Mouse (Mus musculus) stomach, embryonic 14.5 days (tissue): Measurements from ENCODE around the gene Fam81a. TPM values are rescaled to one million over a fixed set of nuclear protein-coding genes. Genes with fewer than 3 reads are reported as not detected.

Source experiments
- ATAC-seq: fragments of 200-750 bp; cut with Nextera tagmentation; 2 replicates; pipeline ENCODE4 v1.8.0; 2017; ENCODE audit warnings: low read depth, moderate TSS enrichment; ENCODE audit not compliant: insufficient number of reproducible peaks, insufficient read depth, low FRiP score
- H3K27ac ChIP-seq: fragments of 300-500 bp; sonication (generic); 2 replicates; pipeline ENCODE4 v1.5.1; 2014; ENCODE audit warnings: mild to moderate bottlenecking, low read length, moderate library complexity, mixed read lengths
- H3K27me3 ChIP-seq: fragments of 300-500 bp; sonication (generic); 2 replicates; pipeline ENCODE4 v1.6.1; 2014; ENCODE audit warnings: low read length, control low read depth, mixed read lengths; ENCODE audit not compliant: control insufficient read depth, insufficient read depth
- H3K36me3 ChIP-seq: fragments of 300-500 bp; sonication (generic); 2 replicates; pipeline ENCODE4 v1.6.1; 2014; ENCODE audit warnings: mild to moderate bottlenecking, control low read depth, low read length, moderate library complexity, mixed read lengths; ENCODE audit not compliant: control insufficient read depth, insufficient read depth
- H3K4me1 ChIP-seq: fragments of 300-500 bp; sonication (generic); 2 replicates; pipeline ENCODE4 v1.6.1; 2014; ENCODE audit warnings: low read length, control low read depth, mixed read lengths; ENCODE audit not compliant: control insufficient read depth, insufficient read depth
- H3K4me2 ChIP-seq: fragments of 300-500 bp; sonication (generic); replicated peaks from 2 replicates; pipeline ENCODE4 v1.6.1; 2014; ENCODE audit warnings: low read depth, low read length, control low read depth
- H3K4me3 ChIP-seq: fragments of 300-500 bp; sonication (generic); 2 replicates; pipeline ENCODE4 v1.5.1; 2014; ENCODE audit warnings: low read depth, low read length, control low read depth
- H3K9ac ChIP-seq: fragments of 300-500 bp; sonication (generic); replicated peaks from 2 replicates; pipeline ENCODE4 v1.6.1; 2014; ENCODE audit warnings: low read depth, mild to moderate bottlenecking, control low read depth, low read length, moderate library complexity, mixed read lengths
- H3K9me3 ChIP-seq: fragments of 300-500 bp; sonication (generic); 2 replicates; pipeline ENCODE4 v1.6.1; 2016; ENCODE audit warnings: low read depth, low read length, control low read depth; ENCODE audit not compliant: control insufficient read depth
- WGBS: fragments of 180-500 bp; shearing (Covaris S2); extraction: QIAGEN DNeasy Blood & Tissue Kit; methylation state at CpG from one replicate; pipeline ENCODE4 v1.1.7; 2014; 5-methylcytosine and 5-hydroxymethylcytosine counted together
- polyA plus RNA-seq: library from polyadenylated mRNA; unstranded; fragments of >200 nt; fragmentation: Nextera tagmentation; extraction: Ambion mirVana; gene quantifications from 2 replicates; pipeline ENCODE4 v1.2.1, GENCODE M21; 2014

Gene Fam81a
- polyA plus RNA-seq, 1 experiment from 2014 or later = 4.6 TPM

DNA sequence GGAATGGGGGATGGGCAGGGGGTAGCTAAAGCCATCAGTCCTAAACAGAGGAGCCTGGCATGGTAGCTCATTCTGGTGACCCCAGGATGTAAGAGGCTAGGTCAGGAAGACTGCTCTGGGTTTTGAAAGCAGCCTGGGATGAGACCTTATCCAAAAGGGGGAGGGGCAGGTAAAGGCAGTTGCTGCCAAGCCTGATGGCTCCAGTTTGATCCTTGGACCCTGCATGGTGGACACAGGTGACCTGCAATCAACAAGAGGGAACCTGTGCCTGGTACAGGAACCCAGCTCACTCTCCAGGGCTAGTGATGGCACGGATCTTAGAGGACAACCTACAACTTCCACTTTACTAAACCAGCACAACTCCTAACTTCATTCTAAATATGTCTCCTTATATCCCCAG, 7.2 kb downstream of the Fam81a start:
- ATAC-seq = no peak
- H3K27ac ChIP-seq = no peak overlapping the region
- WGBS = 91% methylated on average over 1 of the region's 1 CpGs

DNA sequence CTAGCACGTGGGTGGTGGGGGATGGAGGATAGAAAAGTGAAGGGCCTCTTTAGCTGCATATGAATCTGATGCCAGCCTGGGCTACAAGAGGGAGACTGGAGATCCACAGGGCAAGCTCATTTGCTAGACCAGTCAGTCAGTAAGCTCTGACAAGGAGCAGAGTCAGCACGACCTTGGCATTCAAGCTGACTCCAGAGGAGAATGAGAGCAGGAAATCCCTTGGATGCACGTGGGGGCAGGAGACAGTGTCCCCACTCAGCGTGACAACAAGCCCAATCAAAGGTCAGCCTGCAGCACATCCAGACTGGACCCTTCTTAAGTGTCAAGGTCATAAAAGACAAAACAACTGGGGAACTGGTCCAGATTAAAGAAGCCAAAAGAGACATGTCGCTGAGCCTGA, 7.6 kb downstream of the Fam81a start:
- Histone ChIP-seq H3K9me3 (no peaks in the 10 kb centered on the region), H3K4me2 (no peak overlapping the region), H3K4me1 (no peaks in the 10 kb centered on the region), H3K4me3 (no peak overlapping the region), H3K36me3 (no peaks in the 10 kb centered on the region), H3K27me3 (no peaks in the 10 kb centered on the region), H3K9ac (no peak overlapping the region), H3K27ac (no peak overlapping the region)
- 65% methylated on average over 5 of the region's 5 CpGs for WGBS
- ATAC-seq = no peak

More for the DNA sequence above, 7.2 kb downstream of the Fam81a start:
- no peaks in the 10 kb centered on the region for H3K36me3 ChIP-seq
- H3K4me1 ChIP-seq = no peaks in the 10 kb centered on the region
- H3K9ac ChIP-seq = no peak overlapping the region
- H3K9me3 ChIP-seq = no peaks in the 10 kb centered on the region
- no peak overlapping the region for H3K4me2 ChIP-seq
- H3K27me3 ChIP-seq = no peaks in the 10 kb centered on the region
- no peak overlapping the region for H3K4me3 ChIP-seq

DNA sequence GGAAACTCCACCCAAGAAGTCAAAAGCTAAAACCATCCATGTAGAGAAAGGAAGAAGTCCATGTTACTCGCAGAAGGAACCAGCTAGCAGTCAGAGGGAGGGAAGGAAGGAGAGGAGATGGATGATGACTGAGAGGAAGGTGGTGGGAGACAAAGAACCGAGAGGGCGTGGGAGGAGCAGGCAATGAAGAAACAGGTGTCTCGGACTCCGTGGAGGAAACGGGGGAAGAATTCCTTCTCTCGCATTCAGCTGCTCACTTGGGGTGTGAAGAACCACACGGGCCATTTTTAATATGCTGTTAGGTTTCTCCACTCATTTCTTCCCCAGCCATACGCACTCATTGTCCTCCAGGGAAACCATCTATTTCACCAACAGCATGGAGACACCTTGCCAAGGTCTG, 8.1 kb downstream of the Fam81a start:
- 75% methylated on average over 9 of the region's 9 CpGs for whole genome bisulfite sequencing
- no peaks in the 10 kb centered on the region for H3K4me1 ChIP-seq

DNA sequence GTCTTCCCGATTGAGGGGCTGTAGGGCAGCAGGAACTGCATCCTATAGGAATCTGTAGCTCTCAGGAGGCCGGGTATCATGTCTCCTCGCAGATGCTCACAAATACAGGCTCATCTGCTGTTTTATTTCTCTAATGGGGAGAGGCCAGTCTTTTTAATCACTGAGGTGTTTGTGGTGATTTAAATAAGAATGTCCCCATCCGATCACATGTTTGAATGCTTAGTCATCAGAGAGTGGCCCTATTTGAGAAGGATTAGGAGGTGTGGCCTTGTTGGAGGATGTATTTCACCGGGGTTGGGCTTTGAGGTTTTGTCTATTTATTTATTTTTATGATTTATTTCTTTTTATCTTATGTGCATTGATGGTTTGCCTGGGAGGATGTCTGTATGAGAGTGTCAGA, 11.6 kb downstream of the Fam81a start:
- Histone ChIP-seq H3K9ac (no peak overlapping the region), H3K4me2 (no peak overlapping the region), H3K4me3 (no peak overlapping the region), H3K9me3 (no peaks in the 10 kb centered on the region), H3K36me3 (no peaks in the 10 kb centered on the region), H3K4me1 (no peaks in the 10 kb centered on the region), H3K27ac (no peak overlapping the region), H3K27me3 (no peaks in the 10 kb centered on the region)
- no peak for ATAC-seq
- 88% methylated on average over 5 of the region's 5 CpGs for WGBS

More for the DNA sequence above, 8.1 kb downstream of the Fam81a start:
- Histone ChIP-seq H3K27me3 (no peaks in the 10 kb centered on the region), H3K27ac (no peak overlapping the region), H3K9ac (no peak overlapping the region), H3K36me3 (no peaks in the 10 kb centered on the region), H3K4me3 (no peak overlapping the region), H3K9me3 (no peaks in the 10 kb centered on the region), H3K4me2 (no peak overlapping the region)
- no peak for ATAC-seq

DNA sequence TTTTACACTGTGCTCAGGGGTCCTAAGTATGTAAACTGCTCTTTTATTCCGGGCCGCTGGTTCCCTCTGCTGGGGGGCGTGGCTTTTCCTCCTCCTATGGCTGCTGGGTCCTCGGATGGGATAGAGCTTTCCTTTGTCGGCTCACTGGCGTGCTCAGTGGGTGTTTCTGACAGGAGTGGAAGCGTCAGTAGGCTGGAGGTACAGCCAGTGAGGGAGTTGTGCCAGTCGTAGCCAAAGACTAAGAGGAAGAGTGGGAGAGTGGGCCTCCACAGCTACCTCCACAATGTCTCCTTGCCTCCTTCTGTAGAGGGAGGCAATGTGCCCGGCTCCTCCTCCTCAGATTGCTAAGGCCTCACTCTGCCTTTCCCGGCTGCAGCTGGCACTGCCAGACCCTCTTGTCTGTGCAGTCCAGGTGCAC, 30.5 kb downstream of the Fam81a start:
- peak; percentile 42; the same call in 1 of the 2 replicates for ATAC-seq
- WGBS = 6% methylated on average over 10 of the region's 10 CpGs
- Histone ChIP-seq H3K27me3 (no peaks in the 10 kb centered on the region), H3K4me3 (no peak overlapping the region), H3K36me3 (no peaks in the 10 kb centered on the region), H3K9me3 (no peaks in the 10 kb centered on the region), H3K4me1 (0 out of 2 replicates have a peak, but pooled peaks cover 3% of the 10 kb centered on the region), H3K27ac (no peak overlapping the region), H3K9ac (no peak overlapping the region), H3K4me2 (peak overlapping the region; percentile 35)

DNA sequence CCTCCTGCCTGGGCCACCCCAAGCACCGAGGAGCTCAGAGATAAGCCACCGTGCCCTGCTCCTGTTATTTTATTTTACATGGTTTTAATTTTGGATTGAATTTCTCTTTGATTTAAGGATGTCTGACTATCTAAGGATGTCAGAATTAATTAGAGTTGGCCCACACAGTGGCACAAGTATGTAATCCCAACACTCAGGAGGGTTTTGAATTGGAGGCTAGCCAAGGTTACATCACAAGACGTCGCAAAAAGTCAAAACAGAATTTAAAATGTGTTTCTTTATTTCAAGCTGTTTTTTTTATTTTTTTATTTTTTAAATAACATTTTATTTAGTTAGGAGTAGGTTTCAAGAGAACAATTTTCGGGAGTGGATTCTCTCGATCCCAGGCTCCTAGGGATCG, 31.5 kb downstream of the Fam81a start:
- Histone ChIP-seq H3K4me2 (no peak overlapping the region), H3K9ac (no peak overlapping the region)

DNA sequence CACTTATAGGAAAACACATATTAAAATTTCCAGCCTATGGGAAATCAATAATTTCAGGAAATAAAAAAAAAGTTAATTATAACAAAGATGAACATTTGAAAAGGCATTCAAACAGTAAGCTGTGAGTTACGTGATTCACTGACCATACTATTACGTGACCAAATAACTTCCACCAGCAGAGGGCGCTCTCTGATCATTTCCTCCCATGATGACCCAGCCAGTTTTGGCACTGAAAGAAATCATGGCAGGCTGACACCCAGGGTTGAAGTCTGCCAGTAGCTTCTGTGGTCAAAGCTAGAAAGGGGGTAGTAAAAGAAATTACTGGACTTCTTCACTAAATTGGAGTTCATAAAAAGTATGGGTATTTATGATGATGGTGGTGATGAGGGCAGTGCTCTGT, 33.1 kb downstream of the Fam81a start:
- no peaks in the 10 kb centered on the region for H3K27me3 ChIP-seq
- no peak overlapping the region for H3K27ac ChIP-seq
- H3K4me2 ChIP-seq = no peak overlapping the region
- H3K4me1 ChIP-seq = 0 out of 2 replicates have a peak, but pooled peaks cover 8% of the 10 kb centered on the region
- WGBS = 16% methylated on average over 3 of the region's 3 CpGs
- H3K4me3 ChIP-seq = no peak overlapping the region
- no peak for ATAC-seq
- H3K36me3 ChIP-seq = no peaks in the 10 kb centered on the region
- no peak overlapping the region for H3K9ac ChIP-seq
- H3K9me3 ChIP-seq = no peaks in the 10 kb centered on the region

More for the DNA sequence above, 31.5 kb downstream of the Fam81a start:
- ATAC-seq = no peak
- H3K27ac ChIP-seq = no peak overlapping the region
- H3K4me1 ChIP-seq = 0 out of 2 replicates have a peak, but pooled peaks cover 8% of the 10 kb centered on the region
- H3K36me3 ChIP-seq = no peaks in the 10 kb centered on the region
- H3K9me3 ChIP-seq = no peaks in the 10 kb centered on the region
- H3K4me3 ChIP-seq = no peak overlapping the region
- 67% methylated on average over 7 of the region's 7 CpGs for WGBS
- no peaks in the 10 kb centered on the region for H3K27me3 ChIP-seq

DNA sequence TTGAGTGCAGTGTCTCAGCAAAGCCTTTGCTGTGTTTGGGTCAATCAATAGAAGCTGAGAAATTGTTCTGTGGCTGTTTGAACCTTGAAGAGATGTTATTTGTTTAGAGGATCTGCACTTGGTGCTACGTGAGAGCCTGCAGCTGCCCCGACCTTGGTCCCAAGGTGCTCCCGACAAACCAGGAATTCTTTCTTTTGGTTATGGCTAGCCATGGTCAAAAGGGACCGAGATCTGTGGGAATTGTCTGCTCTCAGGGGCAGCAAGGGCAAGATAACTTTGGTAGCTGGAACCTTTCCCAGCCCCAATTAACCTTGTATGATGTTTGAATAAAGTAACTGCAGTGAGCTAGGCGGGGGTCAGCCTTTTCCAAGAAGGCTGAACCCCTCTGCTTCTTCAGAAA, 34.2 kb downstream of the Fam81a start:
- no peak overlapping the region for H3K4me3 ChIP-seq
- no peak for ATAC-seq
- H3K4me1 ChIP-seq = 0 out of 2 replicates have a peak, but pooled peaks cover 8% of the 10 kb centered on the region
- H3K9ac ChIP-seq = no peak overlapping the region
- no peaks in the 10 kb centered on the region for H3K27me3 ChIP-seq
- WGBS = 71% methylated on average over 5 of the region's 5 CpGs
- no peaks in the 10 kb centered on the region for H3K9me3 ChIP-seq
- no peaks in the 10 kb centered on the region for H3K36me3 ChIP-seq
- H3K4me2 ChIP-seq = no peak overlapping the region
- H3K27ac ChIP-seq = no peak overlapping the region

DNA sequence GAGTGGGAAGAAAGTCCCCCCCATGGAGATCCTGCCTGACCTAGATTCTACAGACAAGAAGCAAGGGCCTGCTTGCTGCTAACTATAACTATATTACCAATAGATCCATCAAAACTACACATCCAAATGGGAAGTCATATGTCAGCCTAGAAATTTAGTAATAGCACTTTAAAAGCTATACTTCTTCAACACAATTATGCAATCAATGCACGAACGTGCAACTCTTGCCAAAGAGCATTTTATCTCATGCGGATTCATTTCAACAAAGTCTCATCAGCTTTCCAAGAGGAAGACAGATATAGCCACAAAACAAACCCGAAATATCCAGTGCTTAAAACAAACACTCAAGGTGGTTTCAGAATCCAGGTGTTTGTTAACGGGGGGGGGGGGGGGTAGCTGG, 36.8 kb downstream of the Fam81a start:
- Histone ChIP-seq H3K9ac (no peak overlapping the region), H3K4me1 (0 out of 2 replicates have a peak, but pooled peaks cover 8% of the 10 kb centered on the region), H3K4me3 (no peak overlapping the region), H3K9me3 (no peaks in the 10 kb centered on the region), H3K36me3 (no peaks in the 10 kb centered on the region), H3K4me2 (no peak overlapping the region), H3K27ac (no peak overlapping the region), H3K27me3 (no peaks in the 10 kb centered on the region)
- ATAC-seq = no peak
- 49% methylated on average over 5 of the region's 5 CpGs for WGBS
